Mouse (Mus musculus): ENCODE data around the gene Tnik.

Gene Tnik

GRCm38 (mm10) chr3:28358391-28358790 is 95.4 kb downstream of the Tnik start:
- no peak for DNase-seq

GRCm38 (mm10) chr3:28359138-28359537 is 96.1 kb downstream of the Tnik start:
- no peak for DNase-seq

- DNase-seq = no peak
These were observed 98.0 kb downstream of the Tnik start for GRCm38 (mm10) chr3:28361056-28361455.

DNA sequence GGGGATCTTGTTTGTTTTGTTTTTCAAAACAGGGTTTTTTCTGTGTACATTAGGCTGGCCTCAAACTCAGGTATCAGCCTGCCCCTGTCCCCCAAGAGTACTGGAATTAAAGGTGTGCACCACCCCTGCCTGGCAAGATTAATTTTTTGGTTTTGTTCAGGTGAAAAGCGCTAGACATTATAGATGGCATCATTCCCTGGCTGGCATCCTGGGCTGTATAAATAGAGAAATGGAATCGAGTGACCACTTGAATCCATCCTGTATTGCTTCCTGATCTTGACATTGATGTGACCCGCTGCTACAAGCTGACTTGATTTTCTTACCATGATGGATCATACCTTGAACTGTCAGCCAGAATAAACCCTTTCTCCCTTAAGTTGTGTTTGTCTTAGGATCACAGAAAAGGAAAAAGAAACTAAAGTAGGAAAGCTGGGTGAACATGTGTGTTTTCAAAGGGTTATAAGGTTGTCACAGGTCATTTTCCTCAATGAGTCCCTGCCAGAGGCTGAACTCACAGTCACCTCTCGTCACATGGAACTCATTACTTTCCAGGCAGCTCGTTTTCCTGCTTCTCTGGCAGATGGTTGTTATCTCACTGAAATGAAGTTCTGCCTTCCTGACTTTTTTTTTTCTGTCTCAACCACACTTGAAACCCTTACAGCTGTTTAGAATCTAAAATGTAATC is 100.6 kb downstream of the Tnik start:
- DNase-seq = no peak

DNA sequence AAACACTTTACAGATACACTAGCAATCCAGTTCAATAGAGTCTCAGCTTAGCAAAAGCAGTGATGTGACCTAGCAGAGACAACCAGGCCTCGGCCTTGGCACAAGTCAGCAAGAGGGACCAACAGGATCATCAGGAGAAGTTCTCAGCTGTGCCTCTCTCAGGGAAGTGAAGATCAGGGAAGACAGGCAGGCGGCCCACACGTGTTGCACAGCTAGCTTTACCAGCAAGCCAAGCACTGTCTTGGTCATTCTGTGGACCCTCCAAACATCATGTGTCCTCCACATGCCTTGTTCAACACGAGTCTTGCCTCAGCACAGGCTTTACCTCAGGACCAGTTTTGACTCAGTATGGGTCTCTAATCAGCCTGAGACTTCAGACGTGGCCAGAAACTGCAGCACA is 105.7 kb downstream of the Tnik start:
- DNase-seq = no peak

- DNase-seq = no peak
These were observed 106.3 kb downstream of the Tnik start for GRCm38 (mm10) chr3:28369266-28369665.

DNA sequence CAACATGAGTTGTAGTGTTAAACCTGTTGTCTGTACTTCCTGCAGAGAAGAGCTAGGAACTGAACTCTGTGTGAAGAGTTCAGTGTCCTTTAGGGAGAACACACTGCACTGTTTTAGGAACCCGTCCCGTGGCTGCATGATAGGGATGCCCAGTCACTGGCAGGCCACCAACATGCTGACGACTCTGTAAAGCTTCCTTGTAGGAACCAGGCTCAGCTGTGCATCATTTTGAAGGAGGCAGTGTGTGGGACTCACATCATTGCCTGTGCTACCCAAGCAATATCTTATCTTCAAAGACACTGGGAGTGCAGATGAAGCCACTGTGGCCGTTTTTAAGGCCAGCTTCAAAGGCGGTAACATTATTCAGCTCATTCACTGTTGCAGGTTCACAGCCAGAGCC is 106.7 kb downstream of the Tnik start:
- no peak for DNase-seq

GRCm38 (mm10) chr3:28371583-28371982 is 108.6 kb downstream of the Tnik start:
- DNase-seq = no peak

- DNase-seq = no peak
These were observed 109.4 kb downstream of the Tnik start for GRCm38 (mm10) chr3:28372459-28372858.

DNA sequence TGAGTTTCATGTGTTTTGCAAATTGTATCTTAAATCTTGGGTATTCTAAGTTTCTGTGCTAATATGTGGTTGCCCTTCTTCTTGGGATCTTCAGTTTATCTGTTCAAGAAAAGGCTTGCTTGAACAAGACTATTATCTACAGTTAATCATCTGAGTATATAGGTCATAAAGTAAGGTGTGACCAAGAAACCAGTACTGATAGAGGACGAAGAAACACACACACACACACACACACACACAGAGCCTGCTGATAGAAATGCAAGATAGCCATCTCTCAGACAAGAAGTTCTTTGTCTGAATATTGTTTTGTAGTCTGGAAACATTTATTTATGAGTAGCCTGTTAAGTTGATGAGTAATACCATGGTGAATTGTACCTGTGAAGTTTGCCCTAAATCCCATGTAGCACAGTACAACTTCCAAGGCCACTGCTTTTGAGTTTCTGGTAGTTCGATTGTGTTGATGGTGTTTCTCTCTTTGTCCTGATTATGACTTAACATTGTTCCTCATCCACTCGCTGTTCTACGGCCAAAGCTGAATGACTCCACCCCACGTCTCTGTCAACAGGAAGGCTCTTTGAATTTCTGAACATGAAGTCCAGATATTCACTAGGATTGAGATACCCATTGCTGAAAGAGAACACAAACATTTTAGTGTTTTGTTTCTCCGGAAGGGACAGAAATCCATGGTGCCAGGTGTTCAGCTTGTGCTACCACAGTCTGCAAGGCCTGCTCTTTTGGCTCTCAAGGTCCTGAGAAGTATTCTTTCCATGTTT is 111.9 kb downstream of the Tnik start:
- DNase-seq = no peak

DNA sequence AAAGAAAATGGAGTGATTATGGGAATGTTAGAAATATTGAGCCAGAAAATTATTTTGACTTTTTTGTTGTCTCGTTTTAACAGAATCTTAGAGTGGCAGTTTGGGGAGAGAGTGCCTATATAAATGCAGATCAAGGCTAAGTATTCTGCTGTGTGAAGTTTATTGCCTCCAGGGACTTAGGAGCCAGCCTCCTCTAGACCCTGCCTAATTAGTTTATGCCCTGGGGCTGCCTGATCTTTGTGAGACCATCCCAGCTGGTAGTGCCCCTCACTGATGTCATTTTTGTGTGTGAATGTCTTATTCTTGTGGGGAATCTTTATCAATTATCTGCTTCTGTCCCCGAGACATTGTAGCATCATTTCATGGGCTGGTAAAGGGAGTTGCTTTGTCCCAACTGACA is 117.2 kb downstream of the Tnik start:
- no peak for DNase-seq

DNA sequence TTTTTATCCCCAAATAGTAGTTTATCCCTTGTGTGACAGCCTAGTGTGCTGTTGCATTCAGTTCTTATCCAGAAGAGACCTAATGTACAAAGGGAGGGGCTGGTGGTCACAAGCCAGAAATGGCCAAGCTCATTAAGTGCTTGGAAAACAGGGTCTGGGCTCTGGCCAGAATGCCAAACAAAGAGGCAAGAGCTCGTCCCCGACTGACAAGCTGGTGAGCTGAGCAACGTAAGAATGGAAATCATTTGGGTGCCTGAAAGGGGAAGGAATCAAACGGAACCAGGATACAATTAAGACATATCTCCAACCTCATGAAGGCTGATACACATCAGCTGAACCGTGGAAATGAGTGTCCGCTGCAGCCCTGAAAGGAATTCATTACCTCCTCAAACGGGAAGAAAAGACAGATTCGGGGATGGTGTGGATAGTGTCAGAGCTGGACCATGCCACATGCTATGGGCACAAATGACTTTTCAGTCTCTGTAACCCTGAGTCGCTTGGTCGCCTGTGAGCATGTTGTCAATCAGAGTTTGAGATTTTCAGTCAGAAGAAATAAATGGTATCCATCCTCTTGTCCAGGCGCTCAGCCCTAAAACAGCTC is 120.6 kb downstream of the Tnik start:
- no peak for DNase-seq

GRCm38 (mm10) chr3:28385199-28385975 is 122.4 kb downstream of the Tnik start:
- DNase-seq = no peak

DNA sequence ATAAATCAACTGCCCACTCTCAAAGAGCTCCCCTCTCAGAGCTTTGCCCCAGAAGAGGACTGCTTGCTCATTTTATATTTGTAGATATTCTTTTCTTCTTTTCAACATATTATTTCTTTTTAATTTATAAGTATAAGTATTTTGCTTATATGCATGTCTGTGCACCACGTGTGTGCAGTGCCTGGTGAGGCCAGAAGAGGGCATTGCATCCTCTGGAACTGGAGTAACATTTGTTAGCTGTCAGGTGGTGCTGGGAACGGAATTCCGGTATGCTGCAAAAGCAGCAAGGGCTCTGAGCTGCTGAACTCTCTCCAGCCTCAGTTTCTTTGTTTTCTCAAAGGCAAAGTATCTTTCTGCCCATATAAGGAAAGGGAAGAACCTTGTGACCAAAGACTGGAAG is 125.5 kb downstream of the Tnik start:
- DNase-seq = no peak

DNA sequence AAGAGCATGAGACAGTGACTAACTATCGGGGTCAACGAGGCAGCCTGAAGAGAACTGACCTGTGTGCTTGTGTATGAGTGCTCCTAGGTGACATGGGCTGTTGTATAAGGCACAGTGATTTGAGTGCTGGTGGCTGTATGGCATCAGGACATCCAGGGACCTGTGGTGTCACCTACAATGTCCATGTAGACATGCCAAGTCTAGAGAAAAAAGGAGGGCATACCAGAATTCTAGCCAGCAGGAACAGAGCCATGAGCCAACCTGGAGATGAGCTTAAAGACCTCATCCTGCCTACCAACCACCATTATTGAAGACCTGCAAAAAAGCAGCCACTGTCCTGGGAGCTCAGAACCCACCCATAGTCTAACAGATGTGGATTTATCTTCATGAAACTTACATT is 127.2 kb downstream of the Tnik start:
- no peak for DNase-seq

- no peak for DNase-seq
These were observed 129.5 kb downstream of the Tnik start for GRCm38 (mm10) chr3:28392542-28392941.

- DNase-seq = no peak
These were observed 135.8 kb downstream of the Tnik start for GRCm38 (mm10) chr3:28398781-28399180.

GRCm38 (mm10) chr3:28399593-28400216 is 136.7 kb downstream of the Tnik start:
- DNase-seq = no peak

DNA sequence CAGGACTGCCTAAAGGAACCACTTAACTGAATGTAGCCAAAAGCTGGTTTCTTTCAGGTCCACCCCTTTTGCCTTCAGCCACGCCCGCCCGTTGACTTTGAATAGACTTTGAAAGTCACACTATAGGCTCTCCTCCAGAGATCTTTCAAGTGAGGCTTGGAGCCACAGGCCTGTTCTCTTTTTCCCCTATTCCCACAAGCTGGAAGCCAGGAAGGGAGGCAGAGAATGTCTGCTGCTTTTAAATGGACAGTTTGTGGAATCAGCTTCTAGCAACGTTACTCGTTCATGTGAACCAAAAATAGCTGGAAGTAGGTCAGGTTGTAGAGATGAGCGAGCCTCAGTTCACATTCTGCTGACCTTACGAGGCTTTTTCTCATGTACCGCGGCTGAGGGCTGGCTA is 138.3 kb downstream of the Tnik start:
- no peak for DNase-seq

DNA sequence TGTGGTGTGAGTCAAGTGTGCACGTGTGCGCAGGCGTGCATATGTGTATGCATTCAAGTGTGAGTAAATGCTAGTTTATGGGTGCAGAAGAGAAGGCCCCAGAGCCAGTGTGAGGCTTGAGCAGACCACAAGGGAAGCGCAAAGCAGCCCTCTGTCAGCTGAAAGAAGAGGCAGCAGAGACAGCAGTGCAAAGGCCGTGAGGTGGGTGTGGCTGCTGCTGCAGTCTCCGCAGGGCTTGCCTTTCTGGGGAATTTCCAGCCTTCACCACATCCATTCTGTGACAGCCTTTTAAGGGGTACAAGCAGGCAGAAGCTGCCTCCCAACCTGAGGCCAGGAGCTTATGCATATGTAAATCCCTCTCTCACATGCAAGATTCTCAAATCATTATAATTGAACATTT is 139.2 kb downstream of the Tnik start:
- DNase-seq = peak; percentile 46

GRCm38 (mm10) chr3:28405391-28405790 is 142.4 kb downstream of the Tnik start:
- DNase-seq = no peak

DNA sequence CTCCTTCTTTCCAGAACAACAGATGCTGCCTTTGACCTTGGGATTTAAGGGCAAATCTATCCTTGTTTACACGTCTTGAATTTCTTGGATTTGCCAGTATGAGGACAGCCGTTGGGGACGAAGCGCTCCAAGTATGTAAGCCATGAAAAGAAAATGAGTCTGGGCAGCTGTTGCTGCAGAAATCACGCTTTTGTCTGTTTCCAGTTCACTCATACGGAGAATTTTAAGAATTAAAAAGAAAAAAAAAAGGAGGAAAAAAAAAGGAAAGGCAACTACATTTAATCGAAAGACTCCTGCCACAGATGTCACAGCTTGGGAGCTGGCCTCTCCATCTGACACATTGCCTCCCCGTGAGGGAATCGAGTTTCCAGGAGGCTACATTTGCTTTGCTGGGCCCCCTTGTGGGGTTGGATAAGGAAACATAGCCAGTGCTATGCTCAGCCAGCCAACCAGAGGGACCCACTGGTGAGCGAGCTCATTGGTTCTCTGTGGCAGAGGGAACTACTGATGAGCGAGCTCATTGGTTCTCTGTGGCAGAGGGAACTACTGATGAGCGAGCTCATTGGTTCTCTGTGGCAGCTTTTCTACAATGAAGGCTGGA is 145.9 kb downstream of the Tnik start:
- peak; percentile 14 for DNase-seq

GRCm38 (mm10) chr3:28410269-28410668 is 147.3 kb downstream of the Tnik start:
- no peak for DNase-seq

All from thymus, postnatal 25 days (tissue).